Mouse (Mus musculus): ENCODE measurements around the gene Jph3. TPM values are rescaled to one million over a fixed set of nuclear protein-coding genes. Genes with fewer than 3 reads are reported as not detected.

The Jph3 gene
- total RNA-seq, 2 experiments from 2014 or later = 271 to 301 TPM

GRCm38 (mm10) chr8:121727164-121727563 is 2.3 kb upstream of the Jph3 start:
- DNase-seq (ENCODE audit: low spot score in 2 of 2) = no peak

- no peak for DNase-seq (ENCODE audit: low spot score in 2 of 2)
Observed at GRCm38 (mm10) chr8:121729754-121730153, 331 bp downstream of the Jph3 start.

- peak; percentile 46 to 48 for DNase-seq (ENCODE audit: low spot score in 2 of 2)
Observed at GRCm38 (mm10) chr8:121730170-121730569, 747 bp downstream of the Jph3 start.

- DNase-seq (ENCODE audit: low spot score in 2 of 2) = peak in 1 of 2 experiments; percentile 47
Observed at GRCm38 (mm10) chr8:121730646-121731045, 1.2 kb downstream of the Jph3 start.

GRCm38 (mm10) chr8:121731060-121731459 is 1.6 kb downstream of the Jph3 start:
- DNase-seq (ENCODE audit: low spot score in 2 of 2) = no peak

GRCm38 (mm10) chr8:121731471-121732333 is 2.3 kb downstream of the Jph3 start:
- DNase-seq (ENCODE audit: low spot score in 2 of 2) = peak; percentile 62 to 78

- no peak for DNase-seq (ENCODE audit: low spot score in 2 of 2)
Observed at GRCm38 (mm10) chr8:121732334-121732665, 2.9 kb downstream of the Jph3 start.

GRCm38 (mm10) chr8:121734262-121734661 is 4.8 kb downstream of the Jph3 start:
- peak; percentile 77 to 85 for DNase-seq (ENCODE audit: low spot score in 2 of 2)

GRCm38 (mm10) chr8:121736236-121736635 is 6.8 kb downstream of the Jph3 start:
- DNase-seq (ENCODE audit: low spot score in 2 of 2) = no peak

GRCm38 (mm10) chr8:121740721-121741120 is 11.3 kb downstream of the Jph3 start:
- DNase-seq (ENCODE audit: low spot score in 2 of 2) = peak; percentile 55 to 56

GRCm38 (mm10) chr8:121749501-121749900 is 20.1 kb downstream of the Jph3 start:
- DNase-seq (ENCODE audit: low spot score in 2 of 2) = no peak

- no peak for DNase-seq (ENCODE audit: low spot score in 2 of 2)
Observed at GRCm38 (mm10) chr8:121750512-121750911, 21.1 kb downstream of the Jph3 start.

GRCm38 (mm10) chr8:121751407-121751806 is 22.0 kb downstream of the Jph3 start:
- peak in 1 of 2 experiments; percentile 70 for DNase-seq (ENCODE audit: low spot score in 2 of 2)

- DNase-seq (ENCODE audit: low spot score in 2 of 2) = peak in 1 of 2 experiments; percentile 44
Observed at GRCm38 (mm10) chr8:121758470-121758869, 29.0 kb downstream of the Jph3 start.

- no peak for DNase-seq (ENCODE audit: low spot score in 2 of 2)
Observed at GRCm38 (mm10) chr8:121760484-121760883, 31.1 kb downstream of the Jph3 start.

- DNase-seq (ENCODE audit: low spot score in 2 of 2) = no peak
Observed at GRCm38 (mm10) chr8:121761480-121761879, 32.1 kb downstream of the Jph3 start.

- DNase-seq (ENCODE audit: low spot score in 2 of 2) = peak in 1 of 2 experiments; percentile 42
Observed at GRCm38 (mm10) chr8:121762999-121763699, 33.7 kb downstream of the Jph3 start.

- DNase-seq (ENCODE audit: low spot score in 2 of 2) = no peak
Observed at GRCm38 (mm10) chr8:121763700-121764013, 34.2 kb downstream of the Jph3 start.

- peak in 1 of 2 experiments; percentile 43 for DNase-seq (ENCODE audit: low spot score in 2 of 2)
Observed at GRCm38 (mm10) chr8:121765594-121766138, 36.2 kb downstream of the Jph3 start.

- no peak for DNase-seq (ENCODE audit: low spot score in 2 of 2)
Observed at GRCm38 (mm10) chr8:121769095-121769494, 39.7 kb downstream of the Jph3 start.

- DNase-seq (ENCODE audit: low spot score in 2 of 2) = no peak
Observed at GRCm38 (mm10) chr8:121769621-121770020, 40.2 kb downstream of the Jph3 start.
